Mouse (Mus musculus) left cerebral cortex, adult 2 months (tissue): ENCODE measurements around the gene Slx1b. TPM values are rescaled to one million over a fixed set of nuclear protein-coding genes. Genes with fewer than 3 reads are reported as not detected.
A peak's percentile ranks its signal among the peaks of the same experiment; 100 is the strongest.

Experiments used
- DNase-seq, 2 experiments: peaks; one replicate each; pipeline ENCODE4 v3.0.0; 2021 to 2022; ENCODE audit warnings: low spot score in 2 of 2, mixed read lengths in 1 of 2; ENCODE audit errors: extremely low spot score in 1 of 2
- H3K27ac ChIP-seq: fragments of 200-600 bp; 2 replicates; pipeline ENCODE4 v1.8.1; 2022
- H3K4me3 ChIP-seq: fragments of 200-600 bp; 2 replicates; pipeline ENCODE4 v1.8.1; 2022
- CTCF ChIP-seq: fragments of 200-600 bp; IDR thresholded peaks from 2 replicates; pipeline ENCODE4 v1.8.1; 2022; ENCODE audit warnings: antibody characterized with exemption, mild to moderate bottlenecking, moderate library complexity
- intact Hi-C: fragments of 180-260 bp; cut with DNase I; formaldehyde crosslinking; loops from one replicate; pipeline ENCODE4 v1.15.1; 2025
- total RNA-seq, 2 experiments: library from RNA; stranded (reverse); gene quantifications; 2 replicates each; pipeline ENCODE4 v1.2.3; 2021

Slx1b gene
- total RNA-seq, 2 experiments from 2014 or later, result 17.9 to 21.1 TPM

DNA sequence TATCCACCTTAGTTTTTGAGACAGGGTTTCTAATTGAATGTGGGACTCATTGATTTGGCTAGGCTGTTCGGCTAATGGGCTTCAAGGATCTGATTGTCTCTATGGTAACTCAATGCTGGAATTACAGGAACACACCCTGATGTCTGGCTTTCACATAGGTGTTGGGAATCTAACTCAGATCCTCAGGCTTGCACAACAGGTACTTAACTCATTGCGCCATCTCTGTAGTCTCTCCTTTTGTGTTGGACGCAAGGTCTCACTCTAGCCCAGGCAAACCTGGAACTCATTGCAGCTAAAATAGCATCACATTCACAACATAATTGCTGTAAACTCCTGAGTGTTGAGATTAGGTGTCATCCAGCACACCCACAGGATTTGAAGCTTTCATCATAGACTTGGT lies 25.4 kb downstream of the Slx1b start:
- DNase-seq, result no peak
- no peak overlapping the region for H3K4me3 ChIP-seq
- no peak overlapping the region for H3K27ac ChIP-seq
- TF ChIP-seq CTCF, result no peak
- intact Hi-C loops, result no loop called here

DNA sequence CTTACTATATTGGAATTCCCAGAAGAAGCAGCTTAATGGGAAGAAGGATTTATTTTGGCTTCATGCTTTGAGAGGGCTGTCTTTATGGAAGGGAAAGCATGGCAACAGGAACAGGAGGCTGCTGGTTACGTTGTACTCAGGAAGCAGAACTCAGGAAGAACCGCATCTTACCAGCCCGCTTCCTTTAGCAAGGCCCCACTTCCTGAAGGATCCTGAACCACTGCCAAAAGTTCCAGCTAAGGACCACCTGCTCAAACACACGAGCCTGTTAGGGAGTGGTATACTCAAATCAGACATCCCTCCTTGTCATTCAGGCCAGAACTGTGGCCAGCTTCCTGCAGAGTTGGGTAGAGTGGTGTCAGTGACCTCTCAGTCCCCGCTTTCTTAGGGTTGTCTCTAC lies 27.1 kb downstream of the Slx1b start:
- intact Hi-C loops, result no loop called here
- no peak overlapping the region for H3K27ac ChIP-seq

DNA sequence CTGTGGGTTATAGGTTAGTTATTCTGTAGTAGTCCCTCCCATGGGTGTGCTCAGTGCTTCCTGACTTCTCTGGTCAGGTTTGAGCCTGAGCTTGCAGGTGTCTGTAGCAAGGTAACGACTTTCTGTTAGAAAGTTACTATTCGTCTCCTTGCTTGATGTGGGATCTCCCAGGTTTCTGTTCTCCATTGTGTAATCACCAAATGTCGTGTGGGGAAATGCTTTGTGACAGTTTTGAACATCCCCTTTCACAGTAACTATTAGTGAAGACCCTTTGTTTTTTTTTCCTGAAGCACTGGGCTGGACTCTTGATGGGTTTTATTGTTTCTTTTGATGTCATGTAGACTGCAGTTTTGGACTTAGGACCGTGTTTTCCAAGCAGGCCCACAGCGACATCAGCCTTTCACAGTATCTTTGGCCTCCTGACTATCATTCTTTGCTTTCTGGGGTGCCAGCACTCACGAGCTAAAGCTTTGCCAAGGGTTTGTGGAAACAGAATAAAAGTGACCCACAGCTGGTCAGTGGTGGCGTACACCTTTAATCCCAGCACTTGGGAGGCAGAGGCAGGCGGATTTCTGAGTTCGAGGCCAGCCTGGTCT lies 28.0 kb downstream of the Slx1b start:
- no peak for TF ChIP-seq CTCF
- DNase-seq, result no peak
- Histone ChIP-seq H3K27ac (no peak overlapping the region), H3K4me3 (no peak overlapping the region)
- intact Hi-C loops, result no loop called here

More for the DNA sequence above, 27.1 kb downstream of the Slx1b start:
- H3K4me3 ChIP-seq, result no peak overlapping the region
- no peak for DNase-seq
- no peak for TF ChIP-seq CTCF

DNA sequence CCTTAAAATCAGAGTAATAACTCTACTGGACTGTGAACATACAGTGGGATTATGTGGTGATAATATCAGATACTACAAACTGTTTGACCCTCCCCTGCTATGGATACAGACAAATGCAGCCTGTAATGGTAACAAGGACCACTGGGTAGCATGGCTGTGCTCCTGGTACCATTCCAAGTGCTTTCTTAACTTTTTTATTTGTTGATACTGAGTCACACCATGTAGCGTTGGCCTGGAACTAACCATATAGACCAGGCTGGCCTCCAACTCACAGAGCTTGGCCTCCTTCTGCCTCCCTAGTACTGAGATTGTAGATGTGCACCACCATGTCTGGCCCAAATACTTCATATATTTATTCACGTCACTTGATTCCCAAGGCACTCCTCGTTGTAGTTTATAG lies 30.3 kb downstream of the Slx1b start:
- peak; percentile 42 for TF ChIP-seq CTCF
- no peak for DNase-seq
- intact Hi-C loops, result no loop called here
- H3K4me3 ChIP-seq, result no peak overlapping the region
- no peak overlapping the region for H3K27ac ChIP-seq

DNA sequence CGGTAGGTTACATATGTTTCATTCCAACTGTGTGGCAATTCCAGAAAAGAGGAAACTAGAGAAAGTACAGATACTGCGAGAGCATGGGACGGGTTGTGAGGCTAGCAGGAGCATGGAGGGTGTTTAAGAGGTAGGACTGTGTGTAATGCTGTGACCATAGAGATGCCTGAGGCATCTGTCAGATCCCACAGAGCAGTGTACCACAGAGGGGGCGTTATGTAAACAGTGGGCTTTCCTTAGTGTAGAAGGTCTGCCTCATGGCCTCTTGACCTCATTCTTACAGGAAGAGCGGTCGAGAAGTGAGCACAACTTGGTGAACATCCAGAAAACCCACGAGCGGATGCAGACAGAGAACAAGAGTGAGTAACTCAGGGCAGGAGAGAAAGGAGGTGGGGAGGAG lies 31.9 kb downstream of the Slx1b start:
- no peak for TF ChIP-seq CTCF
- no peak for DNase-seq
- Histone ChIP-seq H3K27ac (no peak overlapping the region), H3K4me3 (no peak overlapping the region)
- intact Hi-C loops, result no loop called here

DNA sequence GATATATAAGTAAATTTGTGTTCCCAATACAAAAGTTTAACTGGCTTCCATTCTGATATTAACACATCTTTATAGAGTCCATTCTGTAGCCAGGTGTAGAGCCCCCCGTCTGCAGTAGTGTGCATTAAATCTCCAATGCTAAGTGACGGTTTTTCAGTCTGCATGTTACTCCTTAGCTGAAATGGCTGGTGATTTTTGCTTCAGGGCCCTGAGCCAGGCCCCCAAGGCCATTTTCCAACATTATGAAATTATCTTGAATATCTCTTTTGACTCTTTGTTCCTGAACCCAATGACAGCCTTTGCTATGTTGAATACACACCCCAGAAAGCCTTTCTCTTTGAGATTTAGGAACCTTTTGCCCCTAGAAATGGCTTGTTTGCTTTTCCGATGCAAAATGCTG lies 35.8 kb downstream of the Slx1b start:
- Histone ChIP-seq H3K27ac (no peak overlapping the region), H3K4me3 (no peak overlapping the region)
- intact Hi-C loops, result no loop called here
- no peak for TF ChIP-seq CTCF
- no peak for DNase-seq

DNA sequence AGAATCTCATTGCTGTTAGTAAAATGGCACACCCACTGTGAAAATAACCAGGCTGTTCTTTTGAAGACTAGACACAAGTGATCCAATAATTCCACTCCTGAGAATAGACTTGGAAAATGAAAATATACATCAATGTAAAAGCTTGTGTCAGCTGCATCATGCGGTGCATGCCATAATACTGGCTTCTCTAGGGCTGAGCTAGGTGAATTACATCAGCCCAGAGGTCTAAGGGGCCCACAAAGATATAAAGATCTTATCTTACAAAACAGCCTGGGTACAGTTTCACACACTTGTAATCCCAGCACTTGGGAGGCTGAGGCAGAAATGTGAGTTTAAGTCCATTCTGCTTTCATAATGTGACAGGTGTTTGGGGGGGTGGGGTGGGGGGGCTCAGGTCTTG lies 38.1 kb downstream of the Slx1b start:
- no peak overlapping the region for H3K27ac ChIP-seq
- no peak for TF ChIP-seq CTCF
- intact Hi-C loops, result no loop called here
- no peak for DNase-seq
- no peak overlapping the region for H3K4me3 ChIP-seq

DNA sequence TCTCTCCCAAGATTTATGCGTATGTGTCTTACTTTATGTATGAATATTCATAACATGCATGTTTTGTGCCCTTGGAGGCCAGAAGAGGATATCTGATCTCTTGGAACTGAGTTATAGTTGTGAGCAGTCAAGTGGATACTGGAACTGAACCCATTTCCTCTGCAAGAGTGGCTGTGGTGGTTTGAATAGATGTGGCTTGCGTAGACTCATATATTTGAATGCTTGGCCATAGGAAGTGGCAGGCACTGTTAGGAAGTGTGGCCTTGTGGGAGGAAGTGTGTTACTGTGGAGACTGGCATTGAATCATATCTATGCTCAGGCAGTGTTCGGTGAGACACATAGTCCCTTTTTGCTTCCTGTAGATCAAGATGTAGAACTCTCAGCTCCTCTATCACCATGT lies 39.9 kb downstream of the Slx1b start:
- no peak overlapping the region for H3K4me3 ChIP-seq
- intact Hi-C loops, result no loop called here
- H3K27ac ChIP-seq, result no peak overlapping the region
- DNase-seq, result no peak
- no peak for TF ChIP-seq CTCF

DNA sequence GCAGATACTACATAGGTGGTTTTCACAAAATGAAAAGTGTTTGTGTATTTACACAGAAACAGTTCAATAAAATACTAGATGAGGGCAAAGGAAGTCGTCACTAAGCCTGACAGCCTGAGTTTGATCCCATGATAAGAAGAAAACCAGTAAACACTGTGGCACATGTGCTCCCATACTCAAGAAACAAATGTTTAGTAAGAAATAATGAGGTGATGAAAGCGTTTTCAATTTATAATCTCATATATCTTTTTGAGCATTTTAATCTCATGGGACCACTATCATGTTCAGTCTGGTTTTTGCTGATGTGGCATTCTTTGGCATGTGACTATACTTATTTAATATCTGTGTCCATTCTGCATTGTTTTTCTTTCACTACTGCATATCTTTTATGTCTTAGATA lies 41.6 kb downstream of the Slx1b start:
- H3K27ac ChIP-seq, result no peak overlapping the region
- TF ChIP-seq CTCF, result no peak
- no peak overlapping the region for H3K4me3 ChIP-seq
- intact Hi-C loops, result loop anchor here (5.0 kb wide), 1 partner anchor 123 kb away; the partner anchor contains the start of gene Ypel3
- DNase-seq, result no peak

DNA sequence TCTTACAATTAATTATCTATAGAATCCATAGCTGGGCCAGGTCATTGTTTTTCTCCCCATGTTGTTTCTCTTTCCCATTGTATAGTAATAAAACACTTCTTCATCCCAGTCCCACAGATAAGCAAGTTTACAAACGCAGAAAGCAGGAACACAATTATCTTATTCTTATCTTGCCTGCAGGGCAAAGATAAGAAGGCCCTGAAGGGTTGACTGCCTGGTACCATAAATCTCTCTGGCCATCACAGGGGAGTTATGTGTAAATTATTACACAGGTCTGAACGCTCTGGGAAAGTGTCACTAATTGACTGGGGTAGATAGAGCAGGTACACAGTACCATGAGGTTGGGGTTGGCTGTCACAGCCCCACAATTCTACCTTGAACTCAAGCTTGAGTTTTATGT lies 44.7 kb downstream of the Slx1b start:
- DNase-seq, result no peak
- Histone ChIP-seq H3K4me3 (no peak overlapping the region), H3K27ac (no peak overlapping the region)
- intact Hi-C loops, result loop anchor here (5.0 kb wide), 1 partner anchor 126 kb away; the partner anchor contains the start of gene Ypel3
- TF ChIP-seq CTCF, result no peak

DNA sequence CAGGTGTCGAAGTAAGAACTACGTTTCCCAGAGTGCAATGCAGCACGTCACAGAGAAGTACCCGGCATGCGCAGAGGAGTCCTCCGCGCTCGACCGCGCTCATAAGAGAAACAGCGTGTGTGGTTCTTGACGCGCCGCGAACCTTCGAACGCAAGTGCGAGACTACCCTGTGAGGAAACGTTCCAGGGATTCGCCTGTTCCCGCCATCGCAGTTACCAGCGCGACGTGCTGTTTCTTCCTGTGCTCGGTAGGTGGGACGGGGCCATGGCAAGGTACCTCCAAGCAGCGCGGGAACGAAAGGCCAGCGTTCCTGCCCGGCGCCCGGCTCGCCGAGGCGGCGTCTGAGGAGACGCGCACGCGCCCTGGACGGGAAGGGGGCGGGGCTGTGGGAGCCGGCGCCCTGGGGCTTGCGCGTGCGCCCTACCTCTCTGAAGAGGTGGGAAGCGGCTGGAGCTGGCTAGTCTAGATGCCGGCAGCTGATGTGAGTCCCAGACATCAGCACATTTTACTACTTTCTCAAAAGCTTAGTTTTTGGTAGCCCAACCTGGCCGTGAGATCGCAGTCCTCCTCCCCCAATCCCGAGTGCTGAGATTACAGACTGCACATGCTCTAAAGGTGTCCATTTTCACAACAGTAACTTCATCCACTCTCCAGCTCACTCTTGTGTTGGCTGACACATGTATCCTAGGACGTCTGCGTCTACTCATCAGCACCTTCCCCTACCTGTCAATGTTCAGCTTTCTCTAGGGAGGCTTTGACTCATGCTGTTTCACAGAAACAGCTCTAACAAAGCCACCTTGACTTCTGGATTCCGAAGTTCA lies 46.1 kb downstream of the Slx1b start, which contains the start of gene Sgf29:
Gene Sgf29, plus strand, starts transcription at position 79 of the 821 bp plus-strand sequence.
- peak; percentile 92 to 95 for DNase-seq
- peak within 1 kb of the TSS; percentile 58 for H3K4me3 ChIP-seq
- peak within 1 kb of the TSS; percentile 95 for H3K27ac ChIP-seq
- no peak; the same call in 1 of the 2 replicates for TF ChIP-seq CTCF
- intact Hi-C loops, result loop anchor here (2.0 to 10.0 kb wide), 3 partner anchors 45 to 465 kb away; partner anchors contain the start of genes Bola2, Slx1b and Ypel3

DNA sequence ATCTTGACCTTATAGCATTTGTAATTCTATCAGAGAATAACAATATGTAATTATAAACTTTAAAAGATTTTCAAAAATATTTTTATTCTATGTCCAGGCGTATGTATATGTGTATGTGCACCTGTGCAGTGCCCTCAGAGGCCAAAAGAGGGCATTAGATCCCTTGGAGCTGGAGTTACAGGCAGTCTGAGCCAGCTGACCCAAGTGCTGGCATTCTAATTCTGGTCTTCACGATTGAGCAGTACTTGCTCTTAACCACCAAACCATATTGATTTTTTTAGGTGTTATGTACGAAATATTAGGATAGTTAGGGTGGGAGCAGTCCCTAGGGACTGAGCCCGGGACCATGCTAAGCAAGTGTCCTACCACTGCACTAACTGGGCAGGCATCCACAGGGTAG lies 47.1 kb downstream of the Slx1b start:
- Histone ChIP-seq H3K4me3 (peak overlapping the region; percentile 58), H3K27ac (peak overlapping the region; percentile 95)
- peak; percentile 31 for TF ChIP-seq CTCF
- DNase-seq, result no peak
- intact Hi-C loops, result loop anchor here (2.0 to 10.0 kb wide), 2 partner anchors 46 to 466 kb away; partner anchors contain the start of genes Bola2 and Slx1b
